Mouse (Mus musculus) lung, embryonic 14.5 days (tissue): ENCODE results near the gene Chd1l. TPM values are rescaled to one million over a fixed set of nuclear protein-coding genes. Genes with fewer than 3 reads are reported as not detected.

Experiments used
- ATAC-seq: fragments of 200-750 bp; cut with Nextera tagmentation; 2 replicates; pipeline ENCODE4 v1.8.0; 2017; ENCODE audit warnings: mild to moderate bottlenecking, moderate TSS enrichment, moderate library complexity; ENCODE audit not compliant: insufficient read depth
- DNase-seq: peaks from one replicate; pipeline ENCODE4 v3.0.0-alpha.2; 2015
- H3K27ac ChIP-seq: fragments of 300-500 bp; sonication (generic); 2 replicates; pipeline ENCODE4 v1.5.1; 2014; ENCODE audit warnings: low read depth, mild to moderate bottlenecking, moderate library complexity
- H3K27me3 ChIP-seq: fragments of 300-500 bp; sonication (generic); 2 replicates; pipeline ENCODE4 v1.6.1; 2014; ENCODE audit warnings: low read length, control low read depth; ENCODE audit not compliant: insufficient read depth
- H3K36me3 ChIP-seq: fragments of 300-500 bp; sonication (generic); 2 replicates; pipeline ENCODE4 v1.6.1; 2014; ENCODE audit warnings: control low read depth; ENCODE audit not compliant: insufficient read depth
- H3K4me1 ChIP-seq: fragments of 300-500 bp; sonication (generic); 2 replicates; pipeline ENCODE4 v1.6.1; 2014; ENCODE audit warnings: antibody characterized with exemption, control low read depth; ENCODE audit not compliant: insufficient read depth
- H3K4me2 ChIP-seq: fragments of 300-500 bp; sonication (generic); 2 replicates; pipeline ENCODE4 v1.6.1; 2014; ENCODE audit warnings: mild to moderate bottlenecking
- H3K4me3 ChIP-seq: fragments of 300-500 bp; sonication (generic); 2 replicates; pipeline ENCODE4 v1.5.1; 2014; ENCODE audit warnings: low read depth, low read length
- H3K9ac ChIP-seq: fragments of 300-500 bp; sonication (generic); 2 replicates; pipeline ENCODE4 v1.6.1; 2014
- H3K9me3 ChIP-seq: fragments of 300-500 bp; sonication (generic); 2 replicates; pipeline ENCODE4 v1.6.1; 2016; ENCODE audit warnings: low read depth, low read length, control low read depth
- CTCF ChIP-seq: IDR thresholded peaks from 2 replicates; pipeline ENCODE4 v1.5.1; 2016; ENCODE audit warnings: antibody characterized with exemption, low read depth
- WGBS: fragments of 180-500 bp; shearing (Covaris S2); extraction: QIAGEN DNeasy Blood & Tissue Kit; methylation state at CpG from one replicate; pipeline ENCODE4 v1.1.7; 2014; 5-methylcytosine and 5-hydroxymethylcytosine counted together
- polyA plus RNA-seq: library from polyadenylated mRNA; unstranded; fragments of >200 nt; fragmentation: Nextera tagmentation; extraction: Ambion mirVana; gene quantifications from 2 replicates; pipeline ENCODE4 v1.2.1, GENCODE M21; 2014

Gene Chd1l
- polyA plus RNA-seq, 1 experiment from 2014 or later = 16.6 TPM

DNA sequence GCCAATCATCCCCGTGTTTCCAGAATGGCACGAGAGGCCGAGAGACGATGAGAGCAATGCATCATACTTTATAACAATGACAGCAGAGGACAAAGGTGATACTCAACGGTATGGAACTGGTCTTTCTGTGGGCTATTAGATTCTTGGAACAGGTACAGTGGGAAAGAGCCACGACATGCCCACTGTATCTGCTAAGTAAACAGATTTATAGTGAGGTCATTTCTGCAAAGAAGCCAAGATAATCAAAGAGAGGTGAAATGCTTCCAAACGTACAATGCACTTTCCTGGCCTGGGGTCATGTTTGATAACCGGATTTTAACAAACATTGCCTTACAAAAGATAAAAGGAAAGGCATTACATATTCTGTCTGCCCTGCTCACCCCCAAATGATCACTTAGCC lies 13.2 kb downstream of the Chd1l start:
- no peak overlapping the region for H3K27ac ChIP-seq
- no peak for TF ChIP-seq CTCF
- H3K27me3 ChIP-seq = no peaks in the 10 kb centered on the region
- H3K4me3 ChIP-seq = no peak overlapping the region
- 0 out of 2 replicates have a peak, but pooled peaks cover 5% of the 10 kb centered on the region for H3K36me3 ChIP-seq
- no peaks in the 10 kb centered on the region for H3K4me1 ChIP-seq
- no peak overlapping the region for H3K9ac ChIP-seq
- ATAC-seq (no peak), DNase-seq (no peak)
- WGBS = 42% methylated on average over 8 of the region's 8 CpGs
- H3K4me2 ChIP-seq = no peak overlapping the region
- H3K9me3 ChIP-seq = no peaks in the 10 kb centered on the region

DNA sequence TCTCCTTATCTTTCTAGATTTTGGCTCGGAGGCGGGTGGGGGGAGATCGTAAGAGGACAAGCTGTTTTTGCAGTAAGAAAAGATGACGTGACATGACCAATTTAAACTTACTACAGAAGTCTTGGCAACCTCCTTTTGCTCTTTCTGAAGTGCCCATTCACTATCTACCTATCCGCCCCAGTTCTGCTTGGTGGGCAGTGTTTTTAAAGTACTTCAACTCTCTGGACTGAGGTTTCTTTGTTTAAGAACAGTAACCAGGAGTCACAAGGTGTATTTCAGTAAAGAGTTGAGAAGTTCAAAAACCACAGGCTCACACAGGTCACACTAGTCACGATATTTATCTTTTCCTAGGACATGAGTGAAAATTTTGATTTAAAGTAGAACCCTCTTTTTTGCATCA lies 14.9 kb downstream of the Chd1l start:
- Histone ChIP-seq H3K27me3 (no peaks in the 10 kb centered on the region), H3K36me3 (no peaks in the 10 kb centered on the region), H3K9me3 (no peaks in the 10 kb centered on the region), H3K4me1 (no peaks in the 10 kb centered on the region), H3K4me2 (no peak overlapping the region), H3K9ac (no peak overlapping the region), H3K4me3 (no peak overlapping the region), H3K27ac (0 out of 2 replicates have a peak overlapping the region, but pooled peaks have one; percentile 27)
- ATAC-seq = peak; percentile 60; the same call in 1 of the 2 replicates
- peak; percentile 44 for DNase-seq
- TF ChIP-seq CTCF = no peak
- 50% methylated on average over 6 of the region's 6 CpGs for WGBS

DNA sequence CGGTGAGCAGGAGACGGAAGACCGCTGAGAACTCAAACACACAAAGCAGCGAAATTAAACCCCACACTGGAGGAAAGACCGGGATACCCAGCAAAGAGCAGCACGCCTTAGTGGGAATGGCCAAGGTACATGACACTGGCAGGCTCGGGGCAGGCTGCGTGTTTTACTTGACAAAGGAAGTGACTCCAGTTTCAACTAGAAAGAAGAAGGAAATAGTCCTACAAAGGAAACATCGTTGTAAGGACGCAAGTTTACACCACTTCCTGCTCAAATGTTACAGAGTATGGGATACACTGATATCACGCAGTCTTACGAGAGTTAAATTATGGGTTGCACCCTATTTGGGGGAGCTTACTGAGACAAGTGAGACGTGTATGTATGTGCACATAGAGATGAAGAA lies 15.9 kb downstream of the Chd1l start:
- no peak for DNase-seq
- H3K4me1 ChIP-seq = no peaks in the 10 kb centered on the region
- H3K9ac ChIP-seq = no peak overlapping the region
- no peak overlapping the region for H3K4me3 ChIP-seq
- 79% methylated on average over 13 of the region's 13 CpGs for WGBS
- H3K27me3 ChIP-seq = no peaks in the 10 kb centered on the region
- no peaks in the 10 kb centered on the region for H3K9me3 ChIP-seq
- no peak overlapping the region for H3K4me2 ChIP-seq
- H3K36me3 ChIP-seq = 0 out of 2 replicates have a peak, but pooled peaks cover 5% of the 10 kb centered on the region
- no peak for ATAC-seq
- H3K27ac ChIP-seq = no peak overlapping the region
- no peak for TF ChIP-seq CTCF

DNA sequence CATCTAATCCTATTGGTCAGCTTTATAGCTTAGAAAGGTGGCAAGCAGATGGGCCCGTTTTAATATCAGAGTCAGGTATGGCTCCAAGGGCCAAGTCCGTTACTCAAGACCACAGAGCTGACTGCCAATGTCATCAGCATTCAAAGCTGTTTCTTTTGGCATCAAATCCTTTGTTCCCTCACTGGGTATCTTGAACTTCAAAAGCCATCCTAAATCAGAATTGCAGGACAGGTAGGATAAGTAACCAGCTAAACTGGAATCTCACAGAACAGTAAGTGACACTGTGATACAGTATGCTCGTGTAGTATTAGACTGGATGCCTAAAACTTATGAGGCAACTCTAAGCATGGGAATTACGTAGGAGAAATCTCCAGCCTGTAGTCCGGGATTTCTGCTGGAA lies 16.9 kb downstream of the Chd1l start:
- Histone ChIP-seq H3K4me1 (no peaks in the 10 kb centered on the region), H3K4me2 (no peak overlapping the region), H3K36me3 (0 out of 2 replicates have a peak, but pooled peaks cover 8% of the 10 kb centered on the region), H3K4me3 (no peak overlapping the region), H3K27me3 (no peaks in the 10 kb centered on the region), H3K27ac (no peak overlapping the region), H3K9ac (no peak overlapping the region), H3K9me3 (no peaks in the 10 kb centered on the region)
- DNase-seq (no peak), ATAC-seq (no peak)
- WGBS = 90% methylated on average over 5 of the region's 5 CpGs
- no peak for TF ChIP-seq CTCF

DNA sequence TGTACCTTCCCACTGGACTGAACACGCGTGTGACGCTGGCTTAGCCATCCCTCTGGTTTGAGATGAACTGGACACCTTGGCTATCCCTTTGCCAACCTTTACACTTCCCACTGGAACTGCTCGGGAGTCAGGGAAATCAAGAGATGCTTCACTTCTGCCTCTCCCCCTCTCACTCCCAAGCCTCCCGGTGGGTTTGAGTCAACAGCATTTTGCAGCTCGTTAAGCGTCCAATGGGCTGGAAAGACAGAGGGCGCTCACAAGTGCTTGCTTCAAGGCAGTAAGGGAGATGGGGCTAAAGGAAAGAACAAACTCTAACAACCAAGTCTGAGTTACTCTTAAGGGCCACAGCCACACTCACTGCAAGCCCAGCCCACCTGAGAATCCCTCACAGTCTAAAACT lies 19.3 kb downstream of the Chd1l start:
- H3K36me3 ChIP-seq = peaks cover 23% of the 10 kb centered on the region
- H3K9me3 ChIP-seq = no peaks in the 10 kb centered on the region
- DNase-seq (no peak), ATAC-seq (no peak)
- no peak overlapping the region for H3K4me3 ChIP-seq
- H3K27ac ChIP-seq = no peak overlapping the region
- H3K9ac ChIP-seq = no peak overlapping the region
- 64% methylated on average over 8 of the region's 8 CpGs for WGBS
- no peak for TF ChIP-seq CTCF
- H3K4me2 ChIP-seq = no peak overlapping the region
- no peaks in the 10 kb centered on the region for H3K27me3 ChIP-seq
- no peaks in the 10 kb centered on the region for H3K4me1 ChIP-seq

DNA sequence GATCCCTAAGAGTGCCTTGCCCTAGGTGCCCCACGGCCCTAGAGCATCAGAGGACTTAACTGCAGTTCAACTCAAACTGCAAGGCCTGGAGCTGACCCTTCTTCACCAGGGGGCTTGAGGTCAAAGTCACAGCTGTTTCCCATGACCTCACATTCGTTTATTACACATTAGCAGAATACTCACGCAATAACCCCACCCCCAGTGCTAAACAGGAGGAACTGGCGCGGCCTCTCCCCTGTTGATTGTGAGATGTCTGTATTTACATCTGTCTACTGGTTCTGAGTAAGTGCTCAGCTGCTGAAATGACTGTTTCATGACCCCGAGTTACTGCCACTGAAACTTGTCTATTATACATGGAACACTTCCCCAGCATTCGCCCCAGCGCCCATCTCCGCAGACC lies 22.3 kb downstream of the Chd1l start:
- no peak overlapping the region for H3K4me3 ChIP-seq
- 46% methylated on average over 9 of the region's 9 CpGs for WGBS
- H3K4me1 ChIP-seq = no peaks in the 10 kb centered on the region
- ATAC-seq (no peak), DNase-seq (peak; percentile 12)
- H3K4me2 ChIP-seq = no peak overlapping the region
- H3K27me3 ChIP-seq = no peaks in the 10 kb centered on the region
- no peak for TF ChIP-seq CTCF
- no peaks in the 10 kb centered on the region for H3K9me3 ChIP-seq
- no peak overlapping the region for H3K9ac ChIP-seq
- peaks cover 27% of the 10 kb centered on the region for H3K36me3 ChIP-seq
- no peak overlapping the region for H3K27ac ChIP-seq

DNA sequence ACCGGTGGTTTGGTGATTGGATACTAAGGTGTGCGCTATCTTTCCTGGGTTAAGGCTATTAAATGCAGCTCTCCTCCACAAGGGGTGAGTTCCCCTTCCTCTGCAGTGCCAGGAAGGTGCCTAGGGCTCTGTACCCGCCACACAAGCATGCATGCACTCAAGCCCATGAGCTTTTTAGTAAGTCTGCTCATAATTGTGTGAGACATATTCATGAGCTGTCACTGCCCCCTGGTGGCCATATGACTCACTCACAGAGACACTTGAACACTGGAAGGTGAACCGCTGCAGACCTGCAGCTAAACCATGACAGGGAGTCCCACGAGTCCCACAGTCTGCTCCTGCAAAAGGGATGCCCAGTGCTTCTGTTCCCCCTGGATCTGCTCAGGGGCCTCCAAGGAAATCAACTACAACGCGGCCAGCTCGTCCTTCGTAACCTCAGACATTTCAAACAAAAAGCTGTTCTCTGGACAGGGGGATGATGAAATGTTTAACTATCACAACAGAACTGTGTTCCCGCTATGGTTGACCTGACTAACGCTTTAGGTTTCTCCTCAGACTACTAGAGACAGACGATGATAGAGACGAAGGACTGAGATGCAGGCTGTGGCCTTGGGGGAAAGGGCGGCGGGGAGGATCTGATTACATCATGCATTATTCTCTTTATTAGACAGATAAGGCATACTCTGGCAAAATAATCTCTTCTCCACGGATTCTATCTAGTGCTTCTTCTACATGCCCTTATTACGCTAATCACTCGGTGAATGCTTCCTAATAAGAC lies 24.4 kb downstream of the Chd1l start:
- 52% methylated on average over 18 of the region's 18 CpGs for WGBS
- Histone ChIP-seq H3K27ac (no peak overlapping the region), H3K36me3 (peaks cover 34% of the 10 kb centered on the region), H3K4me3 (no peak overlapping the region), H3K9me3 (no peaks in the 10 kb centered on the region), H3K9ac (no peak overlapping the region), H3K4me2 (no peak overlapping the region), H3K4me1 (no peaks in the 10 kb centered on the region), H3K27me3 (no peaks in the 10 kb centered on the region)
- peak; percentile 90 for TF ChIP-seq CTCF
- peak; percentile 70 for ATAC-seq
- peak; percentile 96 for DNase-seq
